Mouse (Mus musculus) heart, embryonic 13.5 days (tissue): ENCODE measurements around the gene Syt3. TPM values are rescaled to one million over a fixed set of nuclear protein-coding genes. Genes with fewer than 3 reads are reported as not detected.

Experiments used
- ATAC-seq: fragments of 200-750 bp; cut with Nextera tagmentation; 2 replicates; pipeline ENCODE4 v1.8.0; 2017; ENCODE audit warnings: moderate TSS enrichment; ENCODE audit not compliant: insufficient number of reproducible peaks, low FRiP score, low TSS enrichment; ENCODE audit errors: extremely low read depth
- H3K27ac ChIP-seq: fragments of 300-500 bp; sonication (generic); replicated peaks from 2 replicates; pipeline ENCODE4 v1.5.1; 2015; ENCODE audit warnings: moderate library complexity, mild to moderate bottlenecking, inconsistent platforms
- H3K27me3 ChIP-seq: fragments of 300-500 bp; sonication (generic); replicated peaks from 2 replicates; pipeline ENCODE4 v1.6.1; 2015; ENCODE audit warnings: mild to moderate bottlenecking, inconsistent platforms
- H3K36me3 ChIP-seq: fragments of 300-500 bp; sonication (generic); 2 replicates; pipeline ENCODE4 v1.6.1; 2015; ENCODE audit warnings: mild to moderate bottlenecking, inconsistent platforms
- H3K4me1 ChIP-seq: fragments of 300-500 bp; sonication (generic); 2 replicates; pipeline ENCODE4 v1.6.1; 2015; ENCODE audit warnings: inconsistent platforms
- H3K4me2 ChIP-seq: fragments of 300-500 bp; sonication (generic); 2 replicates; pipeline ENCODE4 v1.6.1; 2015; ENCODE audit warnings: inconsistent platforms, mild to moderate bottlenecking, moderate library complexity
- H3K4me3 ChIP-seq: fragments of 300-500 bp; sonication (generic); 2 replicates; pipeline ENCODE4 v1.5.1; 2015; ENCODE audit warnings: moderate library complexity, mild to moderate bottlenecking, inconsistent platforms
- H3K9ac ChIP-seq: fragments of 300-500 bp; sonication (generic); 2 replicates; pipeline ENCODE4 v1.6.1; 2015; ENCODE audit warnings: inconsistent platforms, mild to moderate bottlenecking, moderate library complexity
- H3K9me3 ChIP-seq: fragments of 300-500 bp; sonication (generic); 2 replicates; pipeline ENCODE4 v1.6.1; 2016; ENCODE audit warnings: inconsistent platforms
- WGBS: fragments of 180-500 bp; shearing (Covaris S2); methylation state at CpG from one replicate; pipeline ENCODE4 v1.1.7; 2015; ENCODE audit warnings: mixed read lengths; 5-methylcytosine and 5-hydroxymethylcytosine counted together
- polyA plus RNA-seq: library from polyadenylated mRNA; unstranded; fragments of >200 nt; fragmentation: Nextera tagmentation; extraction: Ambion mirVana; gene quantifications from 2 replicates; pipeline ENCODE4 v1.2.1, GENCODE M21; 2015

Gene Syt3
- polyA plus RNA-seq, 1 experiment from 2014 or later, result 0.62 TPM

DNA sequence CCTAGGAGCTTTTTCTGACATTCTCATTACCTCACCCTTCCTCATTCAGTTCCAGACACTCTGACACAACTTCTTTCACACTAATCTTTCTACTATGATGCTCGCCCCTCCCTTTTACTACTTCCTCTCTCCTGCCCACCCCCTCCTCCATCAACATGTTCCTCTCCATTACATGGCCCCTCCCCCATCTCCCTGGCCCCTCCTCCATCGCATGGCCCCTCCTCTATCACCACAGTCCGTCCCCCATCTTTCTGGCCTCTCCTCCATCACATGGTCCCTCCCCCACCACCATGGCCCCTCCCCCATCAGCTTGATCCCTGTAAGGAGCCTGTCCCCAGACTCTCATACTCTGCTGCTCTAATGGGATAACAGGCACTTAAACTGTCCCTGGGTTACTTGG, 34.9 kb upstream of the Syt3 start:
- Histone ChIP-seq H3K4me2 (no peak overlapping the region), H3K4me3 (no peak overlapping the region), H3K27ac (no peak overlapping the region), H3K9me3 (no peaks in the 10 kb centered on the region), H3K9ac (no peak overlapping the region), H3K27me3 (peaks cover 97% of the 10 kb centered on the region), H3K36me3 (no peaks in the 10 kb centered on the region), H3K4me1 (peaks cover 28% of the 10 kb centered on the region)
- ATAC-seq, result no peak
- WGBS, result 11% methylated on average over 3 of the region's 3 CpGs

DNA sequence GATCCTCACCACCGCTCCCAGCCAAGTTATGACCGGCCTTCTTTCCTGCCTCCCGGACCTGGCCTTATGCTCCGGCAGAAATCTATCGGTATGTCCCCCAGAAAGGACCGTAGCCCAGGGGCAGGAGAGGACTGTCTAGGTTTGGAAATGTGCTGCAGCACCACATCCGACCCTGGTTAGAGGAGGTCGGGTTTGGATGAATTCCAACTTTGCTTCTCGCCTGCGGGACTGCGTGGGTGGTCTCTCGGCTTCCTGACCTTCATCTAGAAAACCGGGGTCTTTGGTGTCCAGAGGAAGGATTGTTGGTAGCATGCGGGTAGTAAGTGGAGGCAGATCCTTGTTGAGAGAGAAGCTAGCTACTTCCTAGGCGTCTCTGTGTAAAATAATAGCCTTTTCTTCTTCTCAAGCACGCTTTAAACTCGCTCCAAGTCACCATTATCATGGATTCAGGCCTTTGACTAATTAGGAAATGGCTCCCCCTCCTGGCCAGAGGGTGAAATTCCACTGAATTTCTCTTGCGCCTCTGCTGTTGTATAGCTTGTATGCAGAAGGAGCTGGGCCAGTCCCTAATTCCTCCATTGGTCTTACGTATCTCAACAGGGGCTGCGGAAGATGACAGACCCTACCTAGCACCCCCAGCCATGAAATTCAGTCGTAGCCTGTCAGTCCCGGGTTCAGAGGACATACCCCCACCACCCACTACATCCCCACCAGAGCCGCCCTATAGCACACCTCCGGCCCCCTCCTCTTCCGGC, 32.8 kb upstream of the Syt3 start:
- no peak for ATAC-seq
- no peaks in the 10 kb centered on the region for H3K9me3 ChIP-seq

DNA sequence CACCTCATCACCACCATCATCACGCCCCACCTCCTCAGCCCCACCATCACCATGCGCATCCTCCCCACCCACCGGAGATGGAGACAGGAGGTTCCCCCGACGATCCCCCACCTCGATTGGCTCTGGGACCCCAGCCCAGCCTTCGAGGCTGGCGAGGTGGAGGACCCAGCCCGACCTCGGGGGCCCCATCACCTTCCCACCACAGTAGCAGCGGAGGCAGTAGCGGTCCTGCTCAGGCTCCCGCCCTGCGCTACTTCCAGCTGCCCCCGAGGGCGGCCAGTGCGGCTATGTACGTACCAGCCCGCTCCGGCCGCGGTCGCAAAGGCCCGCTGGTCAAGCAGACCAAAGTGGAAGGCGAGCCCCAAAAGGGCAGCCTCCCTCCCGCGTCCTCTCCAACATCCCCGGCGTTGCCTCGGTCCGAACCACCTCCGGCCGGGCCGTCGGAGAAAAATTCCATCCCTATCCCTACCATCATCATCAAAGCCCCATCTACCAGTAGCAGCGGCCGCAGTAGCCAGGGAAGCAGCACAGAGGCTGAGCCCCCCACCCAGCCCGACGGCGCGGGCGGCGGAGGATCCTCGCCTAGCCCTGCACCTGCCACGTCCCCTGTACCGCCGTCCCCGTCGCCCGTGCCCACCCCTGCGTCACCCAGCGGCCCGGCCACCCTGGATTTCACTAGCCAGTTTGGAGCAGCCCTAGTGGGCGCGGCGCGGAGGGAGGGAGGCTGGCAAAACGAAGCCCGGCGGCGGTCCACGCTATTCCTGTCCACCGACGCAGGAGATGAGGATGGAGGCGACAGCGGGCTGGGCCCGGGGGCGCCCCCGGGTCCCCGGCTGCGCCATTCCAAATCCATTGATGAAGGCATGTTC, 31.8 kb upstream of the Syt3 start:
- H3K9me3 ChIP-seq, result no peaks in the 10 kb centered on the region
- H3K27me3 ChIP-seq, result peaks cover 100% of the 10 kb centered on the region
- H3K27ac ChIP-seq, result no peak overlapping the region
- peak overlapping the region; percentile 32 for H3K4me3 ChIP-seq
- H3K4me2 ChIP-seq, result peak overlapping the region; percentile 53
- ATAC-seq, result no peak; the same call in 1 of the 2 replicates
- no peak overlapping the region for H3K9ac ChIP-seq
- 4% methylated on average over 71 of the region's 71 CpGs for WGBS
- peaks cover 38% of the 10 kb centered on the region for H3K4me1 ChIP-seq
- H3K36me3 ChIP-seq, result no peaks in the 10 kb centered on the region

More for the DNA sequence above, 32.8 kb upstream of the Syt3 start:
- Histone ChIP-seq H3K4me2 (peak overlapping the region; percentile 72), H3K4me1 (peaks cover 31% of the 10 kb centered on the region), H3K4me3 (peak overlapping the region; percentile 41), H3K27me3 (peaks cover 100% of the 10 kb centered on the region), H3K9ac (peak overlapping the region; percentile 70), H3K27ac (no peak overlapping the region), H3K36me3 (no peaks in the 10 kb centered on the region)
- 5% methylated on average over 25 of the region's 25 CpGs for WGBS

DNA sequence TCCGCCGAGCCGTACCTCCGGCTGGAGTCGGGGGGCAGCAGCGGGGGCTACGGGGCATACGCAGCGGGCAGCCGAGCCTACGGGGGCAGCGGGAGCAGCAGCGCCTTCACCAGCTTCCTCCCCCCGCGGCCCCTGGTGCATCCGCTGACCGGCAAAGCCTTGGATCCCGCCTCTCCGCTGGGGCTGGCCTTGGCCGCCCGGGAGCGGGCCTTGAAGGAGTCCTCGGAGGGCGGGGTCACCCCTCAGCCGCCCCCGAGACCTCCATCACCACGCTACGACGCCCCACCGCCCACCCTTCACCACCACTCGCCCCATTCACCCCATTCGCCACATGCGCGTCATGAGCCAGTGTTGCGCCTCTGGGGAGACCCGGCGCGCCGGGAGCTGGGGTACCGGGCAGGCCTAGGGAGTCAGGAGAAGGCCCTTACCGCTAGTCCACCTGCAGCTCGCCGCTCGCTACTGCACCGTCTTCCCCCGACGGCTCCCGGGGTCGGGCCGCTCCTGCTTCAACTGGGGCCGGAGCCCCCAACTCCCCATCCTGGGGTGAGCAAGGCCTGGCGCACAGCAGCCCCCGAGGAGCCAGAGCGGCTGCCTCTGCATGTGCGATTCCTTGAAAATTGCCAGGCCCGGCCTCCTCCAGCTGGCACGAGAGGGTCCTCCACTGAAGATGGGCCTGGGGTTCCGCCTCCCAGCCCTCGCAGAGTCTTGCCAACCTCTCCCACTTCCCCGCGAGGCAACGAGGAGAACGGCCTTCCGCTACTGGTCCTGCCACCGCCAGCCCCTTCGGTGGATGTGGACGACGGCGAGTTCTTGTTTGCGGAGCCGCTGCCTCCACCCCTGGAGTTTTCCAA, 30.9 kb upstream of the Syt3 start:
- WGBS, result 3% methylated on average over 71 of the region's 71 CpGs
- Histone ChIP-seq H3K4me1 (peaks cover 47% of the 10 kb centered on the region), H3K4me3 (peak overlapping the region; percentile 32), H3K9me3 (no peaks in the 10 kb centered on the region), H3K27ac (no peak overlapping the region), H3K36me3 (no peaks in the 10 kb centered on the region), H3K4me2 (peak overlapping the region; percentile 53), H3K27me3 (peaks cover 100% of the 10 kb centered on the region), H3K9ac (peak overlapping the region; percentile 38)
- ATAC-seq, result no peak

DNA sequence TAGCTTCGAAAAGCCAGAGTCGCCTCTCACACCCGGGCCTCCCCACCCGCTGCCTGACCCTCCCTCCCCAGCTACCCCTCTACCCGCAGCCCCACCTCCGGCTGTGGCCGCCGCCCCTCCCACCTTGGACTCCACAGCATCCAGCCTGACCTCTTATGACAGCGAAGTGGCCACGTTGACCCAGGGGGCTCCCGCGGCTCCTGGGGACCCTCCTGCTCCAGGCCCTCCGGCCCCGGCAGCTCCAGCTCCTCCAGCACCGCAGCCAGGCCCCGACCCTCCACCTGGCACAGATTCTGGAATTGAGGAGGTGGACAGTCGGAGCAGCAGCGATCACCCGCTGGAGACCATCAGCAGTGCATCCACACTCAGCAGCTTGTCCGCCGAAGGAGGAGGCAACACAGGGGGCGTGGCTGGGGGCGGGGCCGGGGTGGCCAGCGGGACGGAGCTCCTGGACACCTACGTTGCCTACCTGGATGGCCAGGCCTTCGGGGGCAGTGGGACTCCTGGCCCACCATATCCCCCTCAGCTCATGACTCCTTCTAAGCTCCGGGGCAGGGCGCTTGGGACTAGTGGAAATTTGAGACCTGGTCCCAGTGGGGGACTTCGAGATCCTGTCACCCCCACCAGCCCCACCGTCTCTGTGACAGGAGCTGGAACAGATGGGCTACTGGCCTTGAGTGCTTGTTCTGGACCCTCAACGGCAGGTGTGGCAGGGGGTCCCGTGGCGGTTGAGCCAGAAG, 30.1 kb upstream of the Syt3 start:
- no peak overlapping the region for H3K27ac ChIP-seq
- no peaks in the 10 kb centered on the region for H3K36me3 ChIP-seq
- peaks cover 51% of the 10 kb centered on the region for H3K4me1 ChIP-seq
- H3K27me3 ChIP-seq, result peaks cover 97% of the 10 kb centered on the region
- H3K9me3 ChIP-seq, result no peaks in the 10 kb centered on the region
- H3K4me3 ChIP-seq, result peak overlapping the region; percentile 32
- peak overlapping the region; percentile 53 for H3K4me2 ChIP-seq
- 2% methylated on average over 35 of the region's 35 CpGs for WGBS
- no peak for ATAC-seq
- H3K9ac ChIP-seq, result peak overlapping the region; percentile 38

DNA sequence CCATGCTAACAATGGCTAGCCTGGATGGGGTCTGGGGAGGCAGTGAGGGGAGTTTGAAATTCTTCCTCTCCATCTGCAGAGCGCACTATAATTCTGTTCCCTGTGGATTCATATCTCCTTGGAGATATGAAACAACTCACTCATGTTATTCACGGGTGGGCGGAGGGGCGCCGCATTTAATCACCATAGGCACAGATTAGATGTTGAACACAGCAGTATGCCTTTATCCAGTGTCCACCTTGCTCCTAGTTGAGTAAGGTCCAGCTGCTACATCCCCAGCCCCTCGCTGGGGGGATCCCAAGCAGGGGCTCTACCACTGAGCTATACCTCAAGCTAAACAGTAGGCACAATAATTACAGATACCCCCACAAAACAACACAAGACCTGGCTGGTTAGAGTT, 28.5 kb upstream of the Syt3 start:
- Histone ChIP-seq H3K27me3 (peaks cover 91% of the 10 kb centered on the region), H3K9ac (no peak overlapping the region), H3K4me1 (peaks cover 61% of the 10 kb centered on the region), H3K9me3 (no peaks in the 10 kb centered on the region), H3K36me3 (no peaks in the 10 kb centered on the region), H3K27ac (no peak overlapping the region), H3K4me3 (no peak overlapping the region), H3K4me2 (no peak overlapping the region)
- 54% methylated on average over 6 of the region's 6 CpGs for WGBS
- ATAC-seq, result no peak

DNA sequence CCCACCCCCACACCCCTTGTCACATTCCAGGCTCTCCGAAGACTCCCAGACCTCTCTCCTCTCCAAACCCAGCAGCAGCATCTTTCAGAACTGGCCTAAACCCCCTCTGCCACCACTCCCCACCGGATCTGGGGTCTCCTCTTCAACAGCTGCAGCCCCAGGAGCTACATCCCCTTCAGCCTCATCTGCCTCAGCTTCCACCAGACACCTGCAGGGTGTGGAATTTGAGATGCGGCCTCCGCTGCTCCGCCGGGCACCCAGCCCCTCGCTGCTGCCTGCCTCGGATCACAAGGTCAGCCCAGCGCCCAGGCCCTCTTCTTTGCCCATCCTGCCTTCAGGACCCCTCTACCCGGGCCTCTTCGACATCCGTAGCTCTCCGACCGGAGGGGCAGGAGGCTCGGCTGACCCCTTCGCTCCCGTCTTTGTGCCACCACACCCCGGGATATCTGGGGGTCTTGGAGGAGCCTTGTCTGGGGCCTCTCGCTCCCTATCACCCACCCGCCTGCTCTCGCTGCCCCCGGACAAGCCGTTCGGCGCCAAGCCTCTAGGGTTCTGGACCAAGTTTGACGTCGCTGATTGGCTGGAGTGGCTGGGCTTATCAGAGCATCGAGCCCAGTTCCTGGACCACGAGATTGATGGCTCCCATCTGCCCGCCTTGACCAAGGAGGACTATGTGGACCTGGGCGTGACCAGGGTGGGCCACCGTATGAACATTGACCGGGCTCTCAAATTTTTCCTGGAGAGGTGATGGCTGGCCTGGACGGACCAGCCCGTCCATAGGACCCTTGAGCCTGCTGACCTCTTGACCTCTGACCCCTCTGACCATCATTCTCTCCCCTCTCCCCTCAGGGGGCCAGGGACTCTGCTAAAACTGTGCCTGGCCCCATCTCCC, 27.1 kb upstream of the Syt3 start:
- H3K36me3 ChIP-seq, result no peaks in the 10 kb centered on the region
- peak overlapping the region; percentile 59 for H3K4me2 ChIP-seq
- H3K27ac ChIP-seq, result no peak overlapping the region
- no peaks in the 10 kb centered on the region for H3K9me3 ChIP-seq
- peaks cover 60% of the 10 kb centered on the region for H3K4me1 ChIP-seq
- no peak for ATAC-seq
- 2% methylated on average over 35 of the region's 35 CpGs for WGBS
- H3K4me3 ChIP-seq, result peak overlapping the region; percentile 33
- peaks cover 89% of the 10 kb centered on the region for H3K27me3 ChIP-seq
- H3K9ac ChIP-seq, result peak overlapping the region; percentile 53

DNA sequence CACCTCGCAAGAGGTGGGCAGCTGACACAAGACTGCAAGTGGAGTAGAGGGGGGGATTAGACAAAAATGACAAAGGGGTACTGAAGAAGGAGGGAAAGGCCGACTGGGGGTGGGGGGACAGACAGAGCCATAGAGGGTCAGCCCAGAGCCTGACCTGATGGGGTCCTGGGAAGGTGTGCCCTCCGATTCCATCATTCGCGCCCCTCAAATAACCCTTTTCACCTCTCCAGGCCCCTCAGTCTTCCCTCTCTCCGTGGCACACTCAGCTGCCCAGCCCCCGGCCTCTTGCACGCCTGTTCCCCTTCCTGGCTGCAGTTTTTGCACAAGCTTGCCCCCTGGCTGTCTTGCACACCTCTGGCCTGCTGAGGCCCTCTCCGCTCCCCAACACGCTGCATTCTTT, 26.4 kb upstream of the Syt3 start:
- Histone ChIP-seq H3K9me3 (no peaks in the 10 kb centered on the region), H3K4me3 (peak overlapping the region; percentile 33), H3K27me3 (peaks cover 89% of the 10 kb centered on the region), H3K4me2 (peak overlapping the region; percentile 59), H3K27ac (no peak overlapping the region), H3K36me3 (no peaks in the 10 kb centered on the region), H3K9ac (peak overlapping the region; percentile 53; the same call in 1 of the 2 replicates), H3K4me1 (peaks cover 55% of the 10 kb centered on the region)
- WGBS, result 13% methylated on average over 10 of the region's 10 CpGs
- no peak for ATAC-seq

DNA sequence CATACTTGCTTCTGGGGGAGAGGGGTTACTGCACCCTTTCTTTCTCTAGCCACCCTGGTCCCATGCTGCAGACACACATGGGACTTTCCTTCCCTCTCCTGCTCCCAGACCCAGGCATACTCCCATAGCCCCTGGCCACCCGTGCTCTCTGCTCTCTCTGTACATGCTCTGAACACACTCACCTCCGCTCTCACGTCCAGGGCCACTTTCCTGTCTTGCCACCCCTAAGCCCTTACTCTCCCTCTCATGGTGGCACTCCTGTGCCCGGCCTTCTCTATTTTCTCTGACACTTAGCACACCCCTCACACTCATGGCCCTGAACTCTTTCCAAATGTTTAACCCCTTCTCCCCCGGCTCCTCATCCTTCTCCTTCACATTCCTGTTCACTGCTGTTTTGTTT, 25.9 kb upstream of the Syt3 start:
- H3K4me2 ChIP-seq, result peak overlapping the region; percentile 59
- WGBS, result 14% methylated on average over 5 of the region's 5 CpGs
- H3K27me3 ChIP-seq, result peaks cover 89% of the 10 kb centered on the region
- no peak overlapping the region for H3K27ac ChIP-seq
- peaks cover 51% of the 10 kb centered on the region for H3K4me1 ChIP-seq
- H3K36me3 ChIP-seq, result no peaks in the 10 kb centered on the region
- H3K4me3 ChIP-seq, result peak overlapping the region; percentile 33; the same call in 1 of the 2 replicates
- ATAC-seq, result no peak
- H3K9ac ChIP-seq, result 0 out of 2 replicates have a peak overlapping the region, but pooled peaks have one; percentile 53
- no peaks in the 10 kb centered on the region for H3K9me3 ChIP-seq
